22 mouse cellular contexts compared by ENCODE assay signal in genomic region chr19:4945540-4945939, GRCm38 (mm10). TPM values are rescaled to one million over a fixed set of nuclear protein-coding genes. Genes with fewer than 3 reads are reported as not detected.
DNase-seq lines count a peak whose midpoint lies in the region; TF ChIP-seq lines count a peak whose summit lies in the region.
"Had no signal": no experiment of that assay in that cellular context is flagged by ENCODE, and none has a peak within 500 bp of the region (broad histone marks: within the 10 kb centered on the region; RNA-seq: fewer than 3 reads in every experiment).

No protein-coding gene starts in this region.

- no peak for TF ChIP-seq POLR2A in ES-Bruce4 (IDR thresholded peaks at IDR 0.05; ENCODE audit: insufficient read depth, low read length)

- peaks cover 13% of the 10 kb centered on the region for H3K27me3 ChIP-seq in E14TG2a.4 (ENCODE audit: insufficient read depth, low read length)
- H3K27me3 ChIP-seq in ES-Bruce4 (ENCODE audit: control insufficient read depth, insufficient read depth, low read length, poor library complexity, severe bottlenecking), result no peaks in the 10 kb centered on the region
- H3K27me3 ChIP-seq: embryonic facial prominence, embryonic 12.5 days; embryonic facial prominence, embryonic 15.5 days had no signal

- no peak for DNase-seq in ES-E14 (ENCODE audit: low read depth, low spot score)
- peak; percentile 68 for DNase-seq in ZHBTc4 (ENCODE audit: low read depth, low spot score)
- DNase-seq in T-cell, adult 2 months (ENCODE audit: low spot score), result no peak
- no peak for DNase-seq in gastrocnemius, postnatal 14 days
- no peak for DNase-seq in gastrocnemius, postnatal 25 days
- no peak for DNase-seq in thymus, postnatal 0 days (ENCODE audit: low spot score)
- DNase-seq: adrenal gland, adult 8-10 months; adrenal gland, postnatal 14 days; adrenal gland, postnatal 36 days; cerebellum, adult 11-12 months; cerebellum, adult 2 months; cerebellum, adult 9-10 months; cerebellum, postnatal 10 days; cerebellum, postnatal 25 days had no signal

- H3K4me3 ChIP-seq in E14TG2a.4 (replicated peaks; ENCODE audit: low read length) (peak overlapping the region; percentile 60), ES-Bruce4 (ENCODE audit: low read depth, low read length) (no peak overlapping the region), ES-E14 (ENCODE audit: insufficient read depth in 1 of 2, low read depth in 1 of 2, low read length in 2 of 2, poor library complexity in 1 of 2, severe bottlenecking in 1 of 2) (peak overlapping the region in 1 of 2 experiments; percentile 36; a peak in 1 of 4 replicates)
- H3K4me3 ChIP-seq: embryonic facial prominence, embryonic 12.5 days; embryonic facial prominence, embryonic 15.5 days; erythroblast, embryonic 14.5 days; forebrain, embryonic 10.5 days; forebrain, embryonic 12.5 days had no signal

- TF ChIP-seq EP300 in ES-Bruce4 (IDR thresholded peaks at IDR 0.05; ENCODE audit: insufficient read depth, low read depth, low read length), result no peak

- in situ Hi-C loops in ES-E14 (cut with MboI; ENCODE audit: low sequenced_read_pairs in 2 of 2, unreplicated experiment in 2 of 2), result no loop called here

- intact Hi-C loops in gastrocnemius, postnatal 14 days (cut with DNase I; ENCODE audit: low total_unique reads), result no loop called here

- no peak for TF ChIP-seq CTCF in E14TG2a.4 (conservative IDR thresholded peaks at IDR 0.05; ENCODE audit: low read length)
- TF ChIP-seq CTCF in ES-Bruce4 (IDR thresholded peaks at IDR 0.05; ENCODE audit: low read depth, low read length), result no peak

- H3K9ac ChIP-seq in ES-Bruce4 (ENCODE audit: low read depth, poor library complexity, severe bottlenecking) (no peak overlapping the region), ES-E14 (ENCODE audit: insufficient read depth, low read depth, low read length, poor library complexity, severe bottlenecking) (no peak overlapping the region)
- H3K9ac ChIP-seq: embryonic facial prominence, embryonic 12.5 days; embryonic facial prominence, embryonic 15.5 days; forebrain, embryonic 12.5 days had no signal

- H3K9me3 ChIP-seq in E14TG2a.4 (ENCODE audit: low read length) (peaks cover 29% of the 10 kb centered on the region), ES-Bruce4 (replicated peaks; ENCODE audit: control insufficient read depth, insufficient read depth, low read length, poor library complexity, severe bottlenecking) (no peaks in the 10 kb centered on the region), ES-E14 (ENCODE audit: control insufficient read depth, insufficient read depth, low read depth, low read length) (no peaks in the 10 kb centered on the region)
- H3K9me3 ChIP-seq: embryonic facial prominence, embryonic 12.5 days; embryonic facial prominence, embryonic 15.5 days; forebrain, embryonic 10.5 days; forebrain, embryonic 12.5 days had no signal

- H3K36me3 ChIP-seq in E14TG2a.4 (ENCODE audit: insufficient read depth, low read length), result no peaks in the 10 kb centered on the region
- no peaks in the 10 kb centered on the region for H3K36me3 ChIP-seq in ES-Bruce4 (ENCODE audit: control insufficient read depth, insufficient read depth, low read length, poor library complexity, severe bottlenecking)
- no peaks in the 10 kb centered on the region for H3K36me3 ChIP-seq in ES-E14 (ENCODE audit: control insufficient read depth, insufficient read depth, low read length, poor library complexity, severe bottlenecking)
- H3K36me3 ChIP-seq: embryonic facial prominence, embryonic 12.5 days; embryonic facial prominence, embryonic 15.5 days; forebrain, embryonic 10.5 days; forebrain, embryonic 12.5 days had no signal

- H3K4me1 ChIP-seq in E14TG2a.4 (replicated peaks; ENCODE audit: low read depth, low read length) (peaks cover 51% of the 10 kb centered on the region), ES-Bruce4 (ENCODE audit: control insufficient read depth, insufficient read depth, low read length) (peaks cover 3% of the 10 kb centered on the region), ES-E14 (ENCODE audit: control insufficient read depth in 2 of 2, insufficient read depth in 2 of 2, low read length in 2 of 2, poor library complexity in 1 of 2) (peaks cover 7 to 19% of the 10 kb centered on the region in 2 experiments; a peak in 3 of 4 replicates)

- H3K27ac ChIP-seq in ES-Bruce4 (ENCODE audit: insufficient read depth, low read length) (peak overlapping the region; percentile 63), ES-E14 (ENCODE audit: insufficient read depth, low read depth, low read length, poor library complexity, severe bottlenecking) (0 out of 2 replicates have a peak overlapping the region, but pooled peaks have one; percentile 56)
- H3K27ac ChIP-seq: embryonic facial prominence, embryonic 12.5 days; embryonic facial prominence, embryonic 15.5 days; forebrain, embryonic 10.5 days; forebrain, embryonic 12.5 days had no signal

TF ChIP-seq in ES-E14, 5 proteins besides CTCF, POLR2A, EP300 and RAD21:
- TF ChIP-seq ZC3H11A (IDR thresholded peaks at IDR 0.05; ENCODE audit: borderline replicate concordance, low read depth, low read length) (no peak), ZNF384 (IDR thresholded peaks at IDR 0.05; ENCODE audit: low read depth, low read length) (no peak), HCFC1 (IDR thresholded peaks at IDR 0.05; ENCODE audit: borderline replicate concordance, insufficient read depth, low read length) (no peak), CHD2 (IDR thresholded peaks at IDR 0.05; ENCODE audit: low read depth, low read length) (no peak)
TF ChIP-seq in ES-E14: peak in this region for 0.

RNA-seq across cellular contexts. Expression of gene Peli3, which starts 2.6 kb away (rescaled TPM):
- 2.7 and 3.9 TPM in 2 replicates for polyA plus RNA-seq in ES-Bruce4 (2011; ENCODE audit: insufficient read depth, insufficient read length, low read depth, missing spikeins)
- 0.76 and 2.1 TPM in 2 replicates for total RNA-seq in ES-E14 (2012; rRNA removed)
- total RNA-seq in gastrocnemius, postnatal 14 days (2021), result under 1 TPM; 0.60 to 0.96 TPM
- total RNA-seq in gastrocnemius, postnatal 25 days (2021), result 1 to 10 TPM in 1 of 2 experiments, under 1 TPM in 1; 0.87 to 1.2 TPM
- 0.47 and 0.81 TPM in 2 replicates for polyA plus RNA-seq in thymus, postnatal 0 days (2015; fragmentation: Nextera tagmentation; extraction: Ambion mirVana)
- polyA plus RNA-seq: erythroblast, embryonic 14.5 days had no signal

RNA-seq across cellular contexts. Expression of gene Mrpl11, which starts 16.4 kb away (rescaled TPM):
- polyA plus RNA-seq in ES-Bruce4 (2011; ENCODE audit: insufficient read depth, insufficient read length, low read depth, missing spikeins), result 126 and 135 TPM in 2 replicates
- total RNA-seq in ES-E14 (2012; rRNA removed), result 79.8 and 102 TPM in 2 replicates
- 10 to 100 TPM; 51.5 to 52.3 TPM for total RNA-seq in gastrocnemius, postnatal 14 days (2021)
- total RNA-seq in gastrocnemius, postnatal 25 days (2021), result 10 to 100 TPM; 57.6 to 59.6 TPM
- polyA plus RNA-seq in thymus, postnatal 0 days (2015; fragmentation: Nextera tagmentation; extraction: Ambion mirVana), result 106 and 107 TPM in 2 replicates

RNA-seq across cellular contexts. Expression of gene Dpp3, which starts 17.5 kb away (rescaled TPM):
- polyA plus RNA-seq in ES-Bruce4 (2011; ENCODE audit: insufficient read depth, insufficient read length, low read depth, missing spikeins), result 129 and 139 TPM in 2 replicates
- 126 and 143 TPM in 2 replicates for total RNA-seq in ES-E14 (2012; rRNA removed)
- total RNA-seq in gastrocnemius, postnatal 14 days (2021), result 10 to 100 TPM; 25.8 to 28.4 TPM
- 10 to 100 TPM; 15.6 to 23.4 TPM for total RNA-seq in gastrocnemius, postnatal 25 days (2021)
- 101 and 102 TPM in 2 replicates for polyA plus RNA-seq in thymus, postnatal 0 days (2015; fragmentation: Nextera tagmentation; extraction: Ambion mirVana)

RNA-seq across cellular contexts. Expression of gene Bbs1, which starts 39.1 kb away (rescaled TPM):
- 3.9 and 5.3 TPM in 2 replicates for polyA plus RNA-seq in ES-Bruce4 (2011; ENCODE audit: insufficient read depth, insufficient read length, low read depth, missing spikeins)
- 5.4 and 6.8 TPM in 2 replicates for total RNA-seq in ES-E14 (2012; rRNA removed)
- total RNA-seq in gastrocnemius, postnatal 14 days (2021), result 1 to 10 TPM; 3.0 to 3.1 TPM
- total RNA-seq in gastrocnemius, postnatal 25 days (2021), result 1 to 10 TPM; 1.6 to 2.6 TPM
- 1.4 and 2.2 TPM in 2 replicates for polyA plus RNA-seq in thymus, postnatal 0 days (2015; fragmentation: Nextera tagmentation; extraction: Ambion mirVana)

RNA-seq across cellular contexts. Expression of gene Npas4, which starts 44.6 kb away (rescaled TPM):
- polyA plus RNA-seq in ES-Bruce4 (2011; ENCODE audit: insufficient read depth, insufficient read length, low read depth, missing spikeins), result 0.24 and 0.27 TPM in 2 replicates
- 0.05 and 0.09 TPM in 2 replicates for total RNA-seq in ES-E14 (2012; rRNA removed)
- not detected for total RNA-seq in gastrocnemius, postnatal 14 days (2021)
- total RNA-seq in gastrocnemius, postnatal 25 days (2021), result not detected
- not detected in 2 replicates for polyA plus RNA-seq in thymus, postnatal 0 days (2015; fragmentation: Nextera tagmentation; extraction: Ambion mirVana)
- total RNA-seq: MEL had no signal
- polyA plus RNA-seq: embryonic facial prominence, embryonic 15.5 days; erythroblast, embryonic 14.5 days; forebrain, embryonic 10.5 days had no signal
